Mouse (Mus musculus): Measurements from ENCODE around the gene Syn3.

The Syn3 gene

GRCm38 (mm10) chr10:86303495-86303876 is 195.2 kb downstream of the Syn3 start:
- no peak for DNase-seq

- peak; percentile 83 for DNase-seq
Measured at GRCm38 (mm10) chr10:86302761-86303494, 195.8 kb downstream of the Syn3 start.

- no peak for DNase-seq
Measured at GRCm38 (mm10) chr10:86302318-86302648, 196.4 kb downstream of the Syn3 start.

- DNase-seq: no peak
Measured at GRCm38 (mm10) chr10:86301593-86302317, 196.9 kb downstream of the Syn3 start.

- DNase-seq: no peak
Measured at GRCm38 (mm10) chr10:86301117-86301490, 197.6 kb downstream of the Syn3 start.

- peak; percentile 93 for DNase-seq
Measured at GRCm38 (mm10) chr10:86300293-86301116, 198.2 kb downstream of the Syn3 start, which contains the start of gene Timp3. TSS of gene Timp3 (plus strand) at chr10:86300372.

GRCm38 (mm10) chr10:86299795-86300194 is 198.9 kb downstream of the Syn3 start:
- DNase-seq: no peak

GRCm38 (mm10) chr10:86298326-86298725 is 200.4 kb downstream of the Syn3 start:
- no peak for DNase-seq

GRCm38 (mm10) chr10:86297307-86297706 is 201.4 kb downstream of the Syn3 start:
- DNase-seq: no peak

- peak; percentile 86 for DNase-seq
Measured at GRCm38 (mm10) chr10:86296111-86296510, 202.6 kb downstream of the Syn3 start.

- DNase-seq: no peak
Measured at GRCm38 (mm10) chr10:86295454-86296098, 203.1 kb downstream of the Syn3 start.

- DNase-seq: peak; percentile 79
Measured at GRCm38 (mm10) chr10:86294599-86295365, 203.9 kb downstream of the Syn3 start.

GRCm38 (mm10) chr10:86293880-86294279 is 204.8 kb downstream of the Syn3 start:
- DNase-seq: no peak

GRCm38 (mm10) chr10:86290109-86290771 is 208.5 kb downstream of the Syn3 start:
- peak; percentile 85 for DNase-seq

- no peak for DNase-seq
Measured at GRCm38 (mm10) chr10:86286508-86286907, 212.2 kb downstream of the Syn3 start.

GRCm38 (mm10) chr10:86281238-86281637 is 217.5 kb downstream of the Syn3 start:
- no peak for DNase-seq

GRCm38 (mm10) chr10:86279579-86280168 is 219.0 kb downstream of the Syn3 start:
- DNase-seq: no peak

- DNase-seq: no peak
Measured at GRCm38 (mm10) chr10:86278481-86278880, 220.2 kb downstream of the Syn3 start.

- no peak for DNase-seq
Measured at GRCm38 (mm10) chr10:86277327-86277726, 221.4 kb downstream of the Syn3 start.

- DNase-seq: no peak
Measured at GRCm38 (mm10) chr10:86275585-86275984, 223.1 kb downstream of the Syn3 start.

Data from kidney, adult 18-20 months (tissue).